Mouse (Mus musculus): Measurements from ENCODE around the gene Maco1. TPM values are rescaled to one million over a fixed set of nuclear protein-coding genes. Genes with fewer than 3 reads are reported as not detected.
A peak's percentile ranks its signal among the peaks of the same experiment; 100 is the strongest.
"Not testable (repeated sequence)": the region's sequence is repeated elsewhere in the genome, so short reads cannot be mapped to it uniquely, and the experiment has no call there.

Maco1 gene
- polyA plus RNA-seq, 1 experiment from 2014 or later: 30.8 TPM

DNA sequence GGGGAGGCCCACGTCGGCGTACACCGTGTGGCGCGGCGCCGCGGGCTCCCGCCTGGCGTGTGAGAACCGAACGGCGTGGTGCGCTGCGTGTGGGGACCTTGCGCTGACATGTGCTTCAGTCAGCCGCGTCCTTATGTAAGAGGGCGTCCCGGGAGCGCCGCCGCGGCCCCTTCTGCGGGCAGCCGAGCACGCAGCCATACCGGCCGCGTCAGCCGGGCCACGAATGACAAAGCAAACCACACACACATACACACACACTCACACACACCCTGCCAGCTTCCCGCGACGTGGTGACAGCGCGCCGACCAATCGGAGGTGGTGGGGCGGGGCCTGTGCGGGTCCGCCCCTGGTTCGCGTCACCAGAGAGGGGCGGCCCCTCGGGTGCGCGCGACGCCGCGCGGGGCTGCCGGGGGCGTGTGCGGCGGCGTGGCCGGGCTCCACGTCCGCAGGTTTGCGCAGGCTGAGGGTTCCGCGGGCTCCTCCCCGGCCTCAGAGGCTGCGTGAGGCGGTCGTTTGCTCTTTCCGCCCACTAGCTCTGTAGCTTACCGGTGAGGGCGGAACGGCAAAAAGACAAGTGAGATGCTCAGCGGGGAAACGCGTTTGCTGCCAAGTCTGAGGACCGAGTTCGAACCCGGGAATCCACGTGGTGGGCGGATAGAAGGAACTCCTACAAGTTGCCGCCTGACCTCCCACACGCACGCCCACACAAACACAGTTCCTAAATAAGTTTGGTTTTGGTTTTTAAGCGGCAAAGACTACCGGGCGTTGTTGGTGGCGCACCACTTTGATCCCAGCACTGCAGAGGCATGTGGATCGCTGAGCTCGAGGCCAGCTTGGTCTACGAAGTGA, 716 bp upstream of the Maco1 start:
- peak overlapping the region; percentile 70 for H3K9ac ChIP-seq (ENCODE audit: low read length)
- H3K27ac ChIP-seq (ENCODE audit: low read length): peak overlapping the region; percentile 85
- no peaks in the 10 kb centered on the region for H3K9me3 ChIP-seq (replicated peaks; ENCODE audit: control insufficient read depth, low read length)
- H3K4me1 ChIP-seq (ENCODE audit: control insufficient read depth, insufficient read depth, low read length): peaks cover 12% of the 10 kb centered on the region
- under 1% methylated on average over 91 of the region's 91 CpGs for WGBS
- peak overlapping the region; percentile 68 for H3K4me2 ChIP-seq (ENCODE audit: low read depth, low read length)
- peak; percentile 94 for ATAC-seq (ENCODE audit: insufficient read depth, low FRiP score)
- peak overlapping the region; percentile 78 for H3K4me3 ChIP-seq (replicated peaks; ENCODE audit: low read length)
- no peaks in the 10 kb centered on the region for H3K36me3 ChIP-seq (ENCODE audit: control insufficient read depth, insufficient read depth, low read length)
- no peaks in the 10 kb centered on the region for H3K27me3 ChIP-seq (ENCODE audit: control insufficient read depth, insufficient read depth, low read length)

DNA sequence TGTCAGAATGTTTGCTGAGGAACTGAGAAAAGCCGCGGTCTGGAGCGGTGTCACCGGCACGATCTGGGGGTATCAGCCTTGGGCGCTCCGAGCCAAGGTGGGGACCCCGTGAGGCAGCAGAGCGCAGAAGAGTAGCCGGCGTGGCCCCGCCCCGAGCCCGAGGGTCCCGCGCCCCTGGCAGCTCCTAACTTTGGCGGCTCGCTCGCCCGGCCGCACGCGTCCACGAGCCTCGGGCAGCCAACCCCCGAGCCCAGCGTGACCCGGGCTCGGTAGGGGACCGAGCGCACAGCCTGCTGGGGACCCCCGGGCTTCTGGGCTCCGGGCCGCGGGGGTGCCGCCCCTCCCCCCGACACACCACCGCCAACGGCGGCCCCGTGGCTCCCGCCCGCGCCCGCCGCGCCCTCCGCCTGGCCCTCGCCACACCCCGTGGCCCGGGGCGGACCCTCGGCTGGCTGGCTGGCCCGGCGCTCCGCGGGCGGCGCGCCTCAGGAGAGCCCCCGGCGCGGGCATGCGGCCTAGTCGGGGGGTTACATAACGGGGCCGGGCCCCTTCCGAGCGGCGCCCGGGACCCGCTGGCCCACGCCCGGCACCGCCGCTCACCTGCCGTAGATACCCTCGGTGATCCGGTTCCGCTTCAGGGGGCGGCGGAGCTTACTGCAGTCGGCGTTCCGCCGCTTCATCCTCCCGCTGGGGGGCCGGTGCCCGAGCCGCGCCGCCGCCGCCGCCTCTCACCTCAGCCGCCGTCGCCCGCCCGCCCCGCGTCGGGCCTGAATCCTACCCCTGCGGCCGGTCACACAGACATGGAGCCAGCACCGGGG, 498 bp downstream of the Maco1 start:
- peak overlapping the region; percentile 92 for H3K4me2 ChIP-seq (ENCODE audit: low read depth, low read length)
- WGBS: under 1% methylated on average over 95 of the region's 106 CpGs
- H3K4me1 ChIP-seq (ENCODE audit: control insufficient read depth, insufficient read depth, low read length): peaks cover 16% of the 10 kb centered on the region
- no peaks in the 10 kb centered on the region for H3K27me3 ChIP-seq (ENCODE audit: control insufficient read depth, insufficient read depth, low read length)
- no peaks in the 10 kb centered on the region for H3K36me3 ChIP-seq (ENCODE audit: control insufficient read depth, insufficient read depth, low read length)
- peak overlapping the region; percentile 79 for H3K27ac ChIP-seq (ENCODE audit: low read length)
- peak overlapping the region; percentile 78 for H3K4me3 ChIP-seq (replicated peaks; ENCODE audit: low read length)
- ATAC-seq (ENCODE audit: insufficient read depth, low FRiP score): peak; percentile 22
- H3K9ac ChIP-seq (ENCODE audit: low read length): peak overlapping the region; percentile 94
- H3K9me3 ChIP-seq (replicated peaks; ENCODE audit: control insufficient read depth, low read length): no peaks in the 10 kb centered on the region

DNA sequence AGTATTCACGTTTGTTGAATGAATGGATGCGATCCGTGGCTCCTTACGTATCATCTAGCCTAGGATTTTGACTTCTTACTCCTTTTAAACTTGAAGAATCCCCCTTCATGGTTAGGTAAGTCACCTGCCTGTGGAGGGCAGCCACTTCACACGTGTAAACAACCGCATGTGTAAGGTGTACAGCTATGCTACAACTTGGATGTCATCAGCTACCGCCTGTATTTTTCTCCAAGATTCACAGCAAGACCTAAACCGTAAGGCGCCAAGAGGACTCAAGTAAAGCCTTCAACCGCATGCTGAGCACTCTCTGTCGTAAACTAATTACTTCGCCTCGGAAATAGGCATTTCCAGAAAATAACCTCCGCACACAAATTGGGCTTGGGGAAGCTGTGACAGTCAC, 1.3 kb downstream of the Maco1 start:
- peak overlapping the region; percentile 94 for H3K9ac ChIP-seq (ENCODE audit: low read length)
- peak overlapping the region; percentile 78 for H3K4me3 ChIP-seq (replicated peaks; ENCODE audit: low read length)
- peak overlapping the region; percentile 92 for H3K4me2 ChIP-seq (ENCODE audit: low read depth, low read length)
- no peaks in the 10 kb centered on the region for H3K27me3 ChIP-seq (ENCODE audit: control insufficient read depth, insufficient read depth, low read length)
- no peak for ATAC-seq (ENCODE audit: insufficient read depth, low FRiP score)
- no peaks in the 10 kb centered on the region for H3K9me3 ChIP-seq (replicated peaks; ENCODE audit: control insufficient read depth, low read length)
- H3K36me3 ChIP-seq (ENCODE audit: control insufficient read depth, insufficient read depth, low read length): no peaks in the 10 kb centered on the region
- 14% methylated on average over 14 of the region's 14 CpGs for WGBS
- peaks cover 16% of the 10 kb centered on the region for H3K4me1 ChIP-seq (ENCODE audit: control insufficient read depth, insufficient read depth, low read length)
- no peak overlapping the region; the same call in 1 of the 2 replicates for H3K27ac ChIP-seq (ENCODE audit: low read length)

DNA sequence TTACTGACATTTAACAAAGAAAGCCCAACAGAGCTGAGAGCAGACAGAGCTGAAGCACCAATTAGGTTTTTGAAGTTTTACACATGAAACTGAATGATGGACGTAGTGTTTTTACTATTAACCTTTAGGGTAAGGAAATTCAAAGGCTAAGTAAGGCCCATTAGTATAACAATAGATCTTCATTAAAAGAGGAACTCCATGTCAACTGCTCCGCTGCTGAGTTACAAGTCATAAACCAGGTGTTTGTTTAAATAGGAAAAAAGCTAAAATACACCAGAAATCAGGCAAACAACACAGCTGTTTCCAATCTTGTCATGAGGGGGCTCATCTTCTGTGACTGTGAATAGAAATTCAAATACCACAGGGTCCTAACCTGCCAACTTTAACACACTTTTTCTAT, 1.9 kb downstream of the Maco1 start:
- Histone ChIP-seq H3K4me2 (ENCODE audit: low read depth, low read length) (peak overlapping the region; percentile 92; the same call in 1 of the 2 replicates), H3K36me3 (ENCODE audit: control insufficient read depth, insufficient read depth, low read length) (no peaks in the 10 kb centered on the region), H3K27ac (ENCODE audit: low read length) (no peak overlapping the region), H3K27me3 (ENCODE audit: control insufficient read depth, insufficient read depth, low read length) (no peaks in the 10 kb centered on the region), H3K9me3 (replicated peaks; ENCODE audit: control insufficient read depth, low read length) (no peaks in the 10 kb centered on the region), H3K4me3 (replicated peaks; ENCODE audit: low read length) (peak overlapping the region; percentile 78; the same call in 1 of the 2 replicates), H3K9ac (ENCODE audit: low read length) (no peak overlapping the region), H3K4me1 (ENCODE audit: control insufficient read depth, insufficient read depth, low read length) (peaks cover 19% of the 10 kb centered on the region)
- no peak for ATAC-seq (ENCODE audit: insufficient read depth, low FRiP score)
- WGBS: 68% methylated on average over 2 of the region's 2 CpGs

DNA sequence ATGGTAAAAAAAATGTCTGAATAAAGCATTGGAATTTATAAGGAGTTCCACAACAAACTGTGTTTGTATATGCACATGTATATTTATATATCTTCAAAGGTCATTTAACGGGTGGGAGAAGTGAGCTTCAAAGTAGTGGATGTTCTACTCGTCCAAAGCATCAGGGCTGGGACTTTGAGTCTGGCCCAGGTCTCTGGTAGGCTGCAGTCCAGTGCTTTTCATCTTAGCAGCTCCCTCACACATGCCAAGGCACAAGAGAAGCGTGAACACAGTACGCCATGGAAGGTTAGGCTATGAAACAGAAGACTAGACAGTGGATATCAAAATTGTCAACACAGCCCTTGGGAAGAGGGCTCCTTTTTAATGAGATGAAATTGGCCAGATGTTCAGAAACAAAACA, 2.6 kb downstream of the Maco1 start:
- Histone ChIP-seq H3K36me3 (ENCODE audit: control insufficient read depth, insufficient read depth, low read length) (no peaks in the 10 kb centered on the region), H3K4me1 (ENCODE audit: control insufficient read depth, insufficient read depth, low read length) (peaks cover 19% of the 10 kb centered on the region), H3K4me2 (ENCODE audit: low read depth, low read length) (no peak overlapping the region), H3K27ac (ENCODE audit: low read length) (no peak overlapping the region), H3K9me3 (replicated peaks; ENCODE audit: control insufficient read depth, low read length) (no peaks in the 10 kb centered on the region), H3K9ac (ENCODE audit: low read length) (no peak overlapping the region), H3K27me3 (ENCODE audit: control insufficient read depth, insufficient read depth, low read length) (no peaks in the 10 kb centered on the region), H3K4me3 (replicated peaks; ENCODE audit: low read length) (no peak overlapping the region)
- WGBS: 74% methylated on average over 4 of the region's 4 CpGs
- no peak for ATAC-seq (ENCODE audit: insufficient read depth, low FRiP score)

DNA sequence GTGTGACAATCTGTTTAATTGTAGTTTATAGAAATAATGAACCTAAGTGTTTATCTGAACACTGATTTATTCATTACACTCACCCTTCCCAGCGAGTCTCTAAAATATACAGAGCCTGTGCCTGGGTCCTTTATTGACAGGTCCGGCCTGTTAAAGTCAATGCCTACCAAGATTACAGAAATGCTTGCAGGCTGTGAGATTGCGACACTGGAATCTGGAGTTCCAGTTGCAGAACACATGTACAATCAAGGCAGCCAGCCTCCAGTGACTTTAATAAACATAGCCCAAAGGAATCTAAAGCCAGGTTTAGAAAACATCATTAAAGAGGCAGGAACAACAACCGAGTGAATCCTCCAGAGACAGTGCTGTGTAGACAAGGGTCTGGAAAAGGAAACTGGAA, 5.6 kb downstream of the Maco1 start:
- Histone ChIP-seq H3K9ac (ENCODE audit: low read length) (no peak overlapping the region), H3K27ac (ENCODE audit: low read length) (peak overlapping the region; percentile 24; the same call in 1 of the 2 replicates), H3K4me3 (replicated peaks; ENCODE audit: low read length) (no peak overlapping the region), H3K27me3 (ENCODE audit: control insufficient read depth, insufficient read depth, low read length) (no peaks in the 10 kb centered on the region), H3K4me2 (ENCODE audit: low read depth, low read length) (no peak overlapping the region), H3K4me1 (ENCODE audit: control insufficient read depth, insufficient read depth, low read length) (peaks cover 19% of the 10 kb centered on the region), H3K36me3 (ENCODE audit: control insufficient read depth, insufficient read depth, low read length) (no peaks in the 10 kb centered on the region), H3K9me3 (replicated peaks; ENCODE audit: control insufficient read depth, low read length) (no peaks in the 10 kb centered on the region)
- WGBS: 51% methylated on average over 4 of the region's 4 CpGs
- no peak for ATAC-seq (ENCODE audit: insufficient read depth, low FRiP score)

DNA sequence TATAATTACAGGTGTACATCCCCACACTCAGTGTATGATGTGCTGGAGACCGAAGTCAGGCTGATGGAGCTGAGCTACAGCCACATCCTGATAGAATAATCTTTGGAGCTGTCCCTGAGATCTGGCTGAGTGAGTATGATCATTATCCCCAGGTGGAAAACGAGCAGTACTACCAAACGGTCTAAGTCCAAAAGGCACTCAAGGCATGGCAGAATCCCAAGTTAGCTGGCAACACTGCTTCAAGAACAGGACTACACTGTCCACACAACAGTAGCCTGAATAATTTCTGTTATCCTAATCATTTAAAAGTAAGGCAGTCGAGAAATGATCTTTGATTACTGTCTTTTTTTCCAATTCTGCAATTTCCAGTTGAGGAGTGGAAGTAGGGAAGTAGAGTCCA, 9.6 kb downstream of the Maco1 start:
- Histone ChIP-seq H3K9ac (ENCODE audit: low read length) (no peak overlapping the region), H3K4me3 (replicated peaks; ENCODE audit: low read length) (no peak overlapping the region), H3K9me3 (replicated peaks; ENCODE audit: control insufficient read depth, low read length) (no peaks in the 10 kb centered on the region), H3K4me1 (ENCODE audit: control insufficient read depth, insufficient read depth, low read length) (peaks cover 9% of the 10 kb centered on the region; the same call in 1 of the 2 replicates), H3K4me2 (ENCODE audit: low read depth, low read length) (no peak overlapping the region), H3K27me3 (ENCODE audit: control insufficient read depth, insufficient read depth, low read length) (no peaks in the 10 kb centered on the region), H3K27ac (ENCODE audit: low read length) (no peak overlapping the region), H3K36me3 (ENCODE audit: control insufficient read depth, insufficient read depth, low read length) (no peaks in the 10 kb centered on the region)
- 86% methylated on average over 4 of the region's 4 CpGs for WGBS
- ATAC-seq (ENCODE audit: insufficient read depth, low FRiP score): no peak

DNA sequence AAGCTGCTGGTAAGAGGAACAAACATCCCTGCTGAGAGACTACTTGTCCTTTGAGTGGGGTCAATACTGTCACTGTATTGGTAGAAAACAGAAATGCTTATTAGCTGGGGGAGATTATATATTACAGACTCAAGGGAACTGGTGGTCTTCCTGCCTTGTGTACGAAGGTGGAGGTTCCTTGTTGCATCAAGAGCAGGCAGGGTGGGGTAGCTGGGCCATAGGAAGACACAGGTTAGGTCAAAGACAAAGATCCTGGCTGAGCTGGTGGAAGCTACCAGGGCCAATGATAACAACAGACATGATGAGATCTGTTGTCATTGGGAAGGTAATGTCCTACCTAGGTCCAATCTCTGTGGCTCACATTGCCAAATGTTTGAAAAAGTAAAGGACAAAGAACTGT, 12.9 kb downstream of the Maco1 start:
- Histone ChIP-seq H3K4me3 (replicated peaks; ENCODE audit: low read length) (no peak overlapping the region), H3K36me3 (ENCODE audit: control insufficient read depth, insufficient read depth, low read length) (no peaks in the 10 kb centered on the region; the same call in 1 of the 2 replicates), H3K27ac (ENCODE audit: low read length) (no peak overlapping the region), H3K4me1 (ENCODE audit: control insufficient read depth, insufficient read depth, low read length) (no peaks in the 10 kb centered on the region), H3K9ac (ENCODE audit: low read length) (no peak overlapping the region), H3K27me3 (ENCODE audit: control insufficient read depth, insufficient read depth, low read length) (no peaks in the 10 kb centered on the region), H3K4me2 (ENCODE audit: low read depth, low read length) (no peak overlapping the region), H3K9me3 (replicated peaks; ENCODE audit: control insufficient read depth, low read length) (no peaks in the 10 kb centered on the region)
- WGBS: 91% methylated on average over 1 of the region's 1 CpGs
- no peak for ATAC-seq (ENCODE audit: insufficient read depth, low FRiP score)

DNA sequence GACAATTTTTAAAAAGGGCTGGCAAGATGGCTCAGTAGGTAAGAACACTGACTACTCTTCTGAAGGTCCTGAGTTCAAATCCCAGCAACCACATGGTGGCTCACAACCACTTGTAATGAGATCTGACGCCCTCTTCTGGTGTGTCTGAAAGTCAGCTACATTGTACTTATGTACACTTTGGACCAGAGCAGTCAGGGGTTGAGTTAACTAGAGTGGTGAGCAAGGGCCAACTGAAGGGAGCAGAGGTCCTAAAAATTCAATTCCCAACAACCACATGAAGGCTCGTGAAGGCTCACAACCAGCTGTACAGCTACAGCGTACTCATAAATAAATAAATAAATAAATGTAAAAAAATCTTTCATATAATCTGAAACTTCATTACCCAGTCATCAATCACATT, 14.4 kb downstream of the Maco1 start:
- H3K4me1 ChIP-seq (ENCODE audit: control insufficient read depth, insufficient read depth, low read length); H3K36me3 ChIP-seq (ENCODE audit: control insufficient read depth, insufficient read depth, low read length); H3K9me3 ChIP-seq (replicated peaks; ENCODE audit: control insufficient read depth, low read length); H3K9ac ChIP-seq (ENCODE audit: low read length); ATAC-seq (ENCODE audit: insufficient read depth, low FRiP score); H3K4me2 ChIP-seq (ENCODE audit: low read depth, low read length); H3K27me3 ChIP-seq (ENCODE audit: control insufficient read depth, insufficient read depth, low read length); H3K4me3 ChIP-seq (replicated peaks; ENCODE audit: low read length); H3K27ac ChIP-seq (ENCODE audit: low read length): not testable (repeated sequence)
- 83% methylated on average over 3 of the region's 3 CpGs for WGBS

All from stomach, embryonic 16.5 days (tissue).